Mouse (Mus musculus): ENCODE data around the gene Osbpl6.

- no peak for TF ChIP-seq CTCF (IDR thresholded peaks at IDR 0.05; ENCODE audit: extremely low read depth, insufficient read depth, insufficient read length, insufficient replicate concordance)
- no peak for TF ChIP-seq POLR2A (IDR thresholded peaks at IDR 0.05; ENCODE audit: low read depth, low read length)
These were observed 160.7 kb downstream of the Osbpl6 start for GRCm38 (mm10) chr2:76566933-76567551.

Measured in spleen, adult 2 months (tissue).